Mouse (Mus musculus): ENCODE results near the gene Dppa3.

The Dppa3 gene

DNA sequence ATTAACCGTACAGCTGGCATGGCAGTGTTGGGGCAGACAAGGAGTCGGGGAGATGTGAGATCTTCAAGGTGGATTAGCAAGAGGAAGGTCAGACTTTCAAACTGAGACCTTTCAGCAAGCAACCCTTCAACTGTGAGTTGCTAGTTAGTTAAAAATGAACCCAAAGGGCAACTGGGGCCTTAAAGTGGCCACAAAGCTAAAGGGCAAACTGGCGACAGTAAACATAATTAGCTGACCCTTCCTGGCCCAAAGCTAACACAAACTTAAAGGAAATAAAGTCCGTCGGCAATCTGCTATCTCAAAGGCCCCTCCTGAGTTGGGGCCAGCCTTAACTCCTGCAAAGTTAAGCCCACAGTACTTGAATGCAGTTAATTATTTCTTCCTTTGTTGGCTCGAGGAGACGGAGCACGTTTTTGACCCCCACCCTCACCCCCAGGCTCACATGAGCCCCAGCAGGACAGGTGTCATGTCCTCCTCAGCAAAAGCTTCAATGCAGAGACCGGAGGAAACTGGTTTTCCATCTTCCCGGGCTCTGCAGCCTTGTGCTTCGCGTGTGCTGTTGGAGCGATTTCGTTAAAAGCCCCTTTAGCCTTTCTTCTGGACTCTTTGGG lies 37.5 kb downstream of the Dppa3 start:
- no peak for ATAC-seq (ENCODE audit: insufficient number of reproducible peaks, low FRiP score, low TSS enrichment)

GRCm38 (mm10) chr6:122665866-122666265 lies 39.7 kb downstream of the Dppa3 start:
- no peak for ATAC-seq (ENCODE audit: insufficient number of reproducible peaks, low FRiP score, low TSS enrichment)

DNA sequence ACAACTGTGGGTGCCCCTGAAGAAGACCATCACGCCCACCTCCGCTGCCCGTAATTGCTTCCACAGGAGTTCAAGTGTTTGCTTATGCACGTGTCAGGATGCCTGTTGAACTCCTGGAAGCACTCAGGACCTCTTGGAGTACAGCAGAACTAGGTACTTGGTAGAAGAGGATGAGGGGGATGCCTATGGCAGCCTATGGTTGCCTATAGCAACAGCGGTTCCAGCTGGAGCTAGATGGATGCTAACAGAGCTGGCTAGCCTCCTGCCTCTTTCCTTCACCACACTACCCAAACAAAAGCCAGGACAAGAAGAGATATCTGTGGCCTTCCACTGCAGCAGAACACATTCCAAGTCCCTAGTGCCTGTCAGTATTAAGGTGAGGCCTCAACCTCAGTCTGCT lies 41.5 kb downstream of the Dppa3 start:
- no peak for ATAC-seq (ENCODE audit: insufficient number of reproducible peaks, low FRiP score, low TSS enrichment)

- no peak for ATAC-seq (ENCODE audit: insufficient number of reproducible peaks, low FRiP score, low TSS enrichment)
Observed at GRCm38 (mm10) chr6:122668823-122669222, 42.6 kb downstream of the Dppa3 start.

GRCm38 (mm10) chr6:122669406-122670200 lies 43.4 kb downstream of the Dppa3 start:
- ATAC-seq (ENCODE audit: insufficient number of reproducible peaks, low FRiP score, low TSS enrichment) = peak; percentile 88

GRCm38 (mm10) chr6:122670201-122670551 lies 44.0 kb downstream of the Dppa3 start:
- ATAC-seq (ENCODE audit: insufficient number of reproducible peaks, low FRiP score, low TSS enrichment) = peak; percentile 18; the same call in 1 of the 2 replicates

DNA sequence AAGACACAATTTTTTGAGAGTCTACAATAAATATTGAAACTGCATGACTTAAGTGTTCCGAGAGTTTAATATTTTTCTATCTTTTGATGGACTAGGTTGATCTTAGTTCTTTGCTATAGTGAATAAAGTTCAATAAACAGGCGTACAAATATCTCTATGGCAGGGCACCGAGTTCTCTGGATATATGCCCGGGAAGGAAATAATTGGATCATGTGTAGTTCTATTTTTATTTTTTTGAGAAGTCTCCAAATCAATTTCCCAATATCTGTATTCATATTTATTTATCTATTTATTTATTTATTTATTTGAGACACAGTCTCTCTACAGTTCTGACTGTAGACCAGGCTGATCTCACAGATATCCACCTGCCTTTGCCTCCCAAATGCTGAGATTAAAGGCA lies 44.6 kb downstream of the Dppa3 start:
- no peak for ATAC-seq (ENCODE audit: insufficient number of reproducible peaks, low FRiP score, low TSS enrichment)

DNA sequence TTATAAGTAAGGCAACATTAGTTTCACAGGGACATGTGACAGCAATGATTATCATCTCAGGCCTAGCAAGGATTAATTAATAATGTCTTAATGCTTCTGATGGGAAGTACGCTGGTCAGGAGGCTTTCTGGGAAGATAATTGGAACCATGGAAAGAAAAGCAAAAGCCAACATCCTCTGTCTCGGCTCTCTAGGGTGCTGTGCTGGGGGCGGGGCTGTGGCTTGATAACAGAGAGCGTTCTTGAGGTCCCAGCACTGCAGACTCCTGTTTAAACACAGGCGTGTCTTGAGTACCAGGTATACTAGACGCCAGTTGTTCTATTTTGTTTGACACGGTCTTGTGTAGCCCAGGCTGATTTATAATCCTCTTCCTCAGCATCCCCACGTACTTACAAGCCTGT lies 46.5 kb downstream of the Dppa3 start:
- ATAC-seq (ENCODE audit: insufficient number of reproducible peaks, low FRiP score, low TSS enrichment) = no peak

Data from cerebellum, adult (tissue).